Mouse (Mus musculus): Measurements from ENCODE around the gene Vax2. TPM values are rescaled to one million over a fixed set of nuclear protein-coding genes. Genes with fewer than 3 reads are reported as not detected.

Vax2 gene
- polyA plus RNA-seq, 1 experiment from 2014 or later: not detected

Other genes with a start within 250 kb of the Vax2 start
- 63.9 and 71.1 TPM in 2 replicates for gene Dguok, start 204.3 kb upstream of the Vax2 start, polyA plus RNA-seq (2014; fragmentation: Nextera tagmentation; extraction: Ambion mirVana)
- gene Actg2, start 175.0 kb upstream of the Vax2 start, polyA plus RNA-seq (2014; fragmentation: Nextera tagmentation; extraction: Ambion mirVana): 1.2 and 1.9 TPM in 2 replicates
- 56.5 and 62.7 TPM in 2 replicates for gene Stambp, start 138.5 kb upstream of the Vax2 start, polyA plus RNA-seq (2014; fragmentation: Nextera tagmentation; extraction: Ambion mirVana)
- gene Clec4f, start 55.1 kb upstream of the Vax2 start, polyA plus RNA-seq (2014; fragmentation: Nextera tagmentation; extraction: Ambion mirVana): not detected in 2 replicates
- not detected in 2 replicates for gene Cd207, start 33.4 kb upstream of the Vax2 start, polyA plus RNA-seq (2014; fragmentation: Nextera tagmentation; extraction: Ambion mirVana)
- not detected in 2 replicates for gene Atp6v1b1, start 31.7 kb downstream of the Vax2 start, polyA plus RNA-seq (2014; fragmentation: Nextera tagmentation; extraction: Ambion mirVana)
- not detected in 2 replicates for gene Ankrd53, start 51.4 kb downstream of the Vax2 start, polyA plus RNA-seq (2014; fragmentation: Nextera tagmentation; extraction: Ambion mirVana)
- gene Tex261, start 64.5 kb downstream of the Vax2 start, polyA plus RNA-seq (2014; fragmentation: Nextera tagmentation; extraction: Ambion mirVana): 63.5 and 76.4 TPM in 2 replicates
- gene Nagk, start 83.7 kb downstream of the Vax2 start, polyA plus RNA-seq (2014; fragmentation: Nextera tagmentation; extraction: Ambion mirVana): 78.5 and 85.9 TPM in 2 replicates
- 30.1 and 32.0 TPM in 2 replicates for gene Paip2b, start 120.5 kb downstream of the Vax2 start, polyA plus RNA-seq (2014; fragmentation: Nextera tagmentation; extraction: Ambion mirVana)
- gene Zfp638, start 155.8 kb downstream of the Vax2 start, polyA plus RNA-seq (2014; fragmentation: Nextera tagmentation; extraction: Ambion mirVana): 91.4 and 114 TPM in 2 replicates